Mouse (Mus musculus) C2C12 (cell line): ENCODE results near the gene Mtmr12.

Experiments
- CEBPB ChIP-seq: IDR thresholded peaks from one replicate; pipeline ENCODE4 v1.6.1; 2011; ENCODE audit warnings: low read depth, mild to moderate bottlenecking, control low read depth, moderate library complexity
- CTCF ChIP-seq: IDR thresholded peaks from one replicate; pipeline ENCODE4 v1.5.1; 2011; ENCODE audit not compliant: control insufficient read depth, insufficient read depth, insufficient read length
- MAX ChIP-seq: IDR thresholded peaks from one replicate; pipeline ENCODE4 v1.6.1; 2011; ENCODE audit warnings: mild to moderate bottlenecking, control low read depth
- MYOD1 ChIP-seq: IDR thresholded peaks from one replicate; pipeline ENCODE4 v1.6.1; 2011; ENCODE audit warnings: low read depth; ENCODE audit not compliant: control insufficient read depth, insufficient read length
- MYOG ChIP-seq: IDR thresholded peaks from one replicate; pipeline ENCODE4 v1.6.1; 2011; ENCODE audit not compliant: control insufficient read depth, insufficient read length; ENCODE audit errors: extremely low read depth

DNA sequence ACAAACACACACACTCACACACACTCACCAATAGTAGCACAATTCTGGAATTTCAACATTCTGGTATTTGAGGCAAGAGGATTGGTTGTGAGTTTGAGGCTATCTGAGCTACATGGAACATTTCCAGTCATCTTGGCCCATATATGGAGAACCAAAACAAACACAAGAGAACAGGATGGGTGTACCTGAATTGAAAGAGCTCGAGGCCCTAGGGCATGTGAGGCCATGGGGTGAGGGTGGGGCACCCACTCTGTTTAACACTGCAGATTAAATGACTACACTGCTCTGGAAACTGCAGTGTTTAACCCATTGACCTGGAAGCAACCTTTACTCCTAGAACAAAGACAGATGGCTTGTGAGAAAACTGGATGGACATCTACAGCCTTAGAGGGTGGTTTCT lies 108.4 kb downstream of the Mtmr12 start:
- TF ChIP-seq CEBPB = no peak
- TF ChIP-seq CTCF = no peak
- no peak for TF ChIP-seq MAX
- TF ChIP-seq MYOG = no peak
- TF ChIP-seq MYOD1 = no peak
